Mouse (Mus musculus) E14TG2a.4 (cell line): ENCODE results near the gene Spats2l.

Experiments used
- CTCF ChIP-seq: conservative IDR thresholded peaks from 2 replicates; pipeline ENCODE4 v1.5.1; 2014; ENCODE audit warnings: low read length
- NANOG ChIP-seq: IDR thresholded peaks from 2 replicates; pipeline ENCODE4 v1.6.1; 2014; ENCODE audit warnings: borderline replicate concordance, low read length, mixed read lengths
- POU5F1 ChIP-seq: IDR thresholded peaks from 2 replicates; pipeline ENCODE4 v1.6.1; 2014; ENCODE audit warnings: low read length, borderline replicate concordance

GRCm38 (mm10) chr1:57849916-57850315, 76.0 kb downstream of the Spats2l start:
- no peak for TF ChIP-seq CTCF
- no peak for TF ChIP-seq NANOG
- no peak for TF ChIP-seq POU5F1
